Mouse (Mus musculus) hindbrain, embryonic 12.5 days (tissue): ENCODE measurements around the gene Nkd1. TPM values are rescaled to one million over a fixed set of nuclear protein-coding genes. Genes with fewer than 3 reads are reported as not detected.

Experiments used
- ATAC-seq: fragments of 200-750 bp; cut with Nextera tagmentation; 2 replicates; pipeline ENCODE4 v1.8.0; 2017; ENCODE audit warnings: moderate TSS enrichment; ENCODE audit not compliant: low FRiP score
- H3K27ac ChIP-seq: fragments of 300-500 bp; sonication (generic); 2 replicates; pipeline ENCODE4 v1.5.1; 2016; ENCODE audit warnings: mild to moderate bottlenecking
- H3K27me3 ChIP-seq: fragments of 300-500 bp; sonication (generic); 2 replicates; pipeline ENCODE4 v1.6.1; 2016; ENCODE audit warnings: mild to moderate bottlenecking
- H3K36me3 ChIP-seq: fragments of 300-500 bp; sonication (generic); 2 replicates; pipeline ENCODE4 v1.6.1; 2016; ENCODE audit warnings: mild to moderate bottlenecking
- H3K4me1 ChIP-seq: fragments of 300-500 bp; sonication (generic); 2 replicates; pipeline ENCODE4 v1.6.1; 2016
- H3K4me2 ChIP-seq: fragments of 300-500 bp; sonication (generic); replicated peaks from 2 replicates; pipeline ENCODE4 v1.6.1; 2016; ENCODE audit warnings: mild to moderate bottlenecking
- H3K4me3 ChIP-seq: fragments of 300-500 bp; sonication (generic); 2 replicates; pipeline ENCODE4 v1.5.1; 2016; ENCODE audit warnings: mild to moderate bottlenecking
- H3K9ac ChIP-seq: fragments of 300-500 bp; sonication (generic); 2 replicates; pipeline ENCODE4 v1.6.1; 2016; ENCODE audit warnings: mild to moderate bottlenecking, moderate library complexity
- H3K9me3 ChIP-seq: fragments of 300-500 bp; sonication (generic); replicated peaks from 2 replicates; pipeline ENCODE4 v1.6.1; 2016; ENCODE audit warnings: mild to moderate bottlenecking
- WGBS: fragments of 180-500 bp; shearing (Covaris S2); methylation state at CpG from one replicate; pipeline ENCODE4 v1.1.7; 2016; 5-methylcytosine and 5-hydroxymethylcytosine counted together
- polyA plus RNA-seq: library from polyadenylated mRNA; unstranded; fragments of >200 nt; fragmentation: Nextera tagmentation; extraction: Ambion mirVana; gene quantifications from 2 replicates; pipeline ENCODE4 v1.2.1, GENCODE M21; 2016

The Nkd1 gene
- polyA plus RNA-seq, 1 experiment from 2014 or later = 111 TPM

DNA sequence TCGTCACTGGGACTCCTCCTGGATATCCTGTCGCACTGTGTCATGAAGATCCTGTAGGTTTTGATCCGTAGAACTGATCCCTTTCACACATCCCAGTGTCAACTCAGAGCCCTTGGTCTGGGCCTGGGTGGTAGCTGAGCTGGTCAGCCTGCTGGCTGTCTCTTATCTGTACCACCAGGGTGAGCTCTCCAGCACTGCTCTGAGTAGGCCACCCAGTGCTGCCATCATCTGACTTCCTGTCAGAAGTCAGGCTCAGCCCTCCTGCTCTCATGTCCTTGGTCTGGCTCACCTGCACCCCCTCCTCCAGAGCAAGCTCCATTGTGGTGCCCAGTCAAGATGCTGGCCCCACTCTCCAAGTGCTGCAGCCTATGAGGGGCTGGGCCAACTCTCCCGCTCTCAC is 18.8 kb downstream of the Nkd1 start:
- H3K27me3 ChIP-seq = no peaks in the 10 kb centered on the region
- no peaks in the 10 kb centered on the region for H3K9me3 ChIP-seq
- no peak overlapping the region for H3K4me2 ChIP-seq
- peaks cover 17% of the 10 kb centered on the region; the same call in 1 of the 2 replicates for H3K4me1 ChIP-seq
- ATAC-seq = no peak
- H3K36me3 ChIP-seq = peaks cover 15% of the 10 kb centered on the region
- no peak overlapping the region for H3K27ac ChIP-seq
- WGBS = 90% methylated on average over 4 of the region's 4 CpGs
- H3K9ac ChIP-seq = no peak overlapping the region
- no peak overlapping the region for H3K4me3 ChIP-seq

- H3K4me1 ChIP-seq = peaks cover 10% of the 10 kb centered on the region; the same call in 1 of the 2 replicates
- H3K9me3 ChIP-seq = no peaks in the 10 kb centered on the region
- peaks cover 19% of the 10 kb centered on the region for H3K36me3 ChIP-seq
- H3K4me3 ChIP-seq = no peak overlapping the region
- no peak overlapping the region for H3K9ac ChIP-seq
- no peak overlapping the region for H3K27ac ChIP-seq
- WGBS = 87% methylated on average over 9 of the region's 9 CpGs
- H3K27me3 ChIP-seq = no peaks in the 10 kb centered on the region
- no peak for ATAC-seq
- no peak overlapping the region for H3K4me2 ChIP-seq
Measured at GRCm38 (mm10) chr8:88542596-88543213, 21.6 kb downstream of the Nkd1 start.

GRCm38 (mm10) chr8:88544677-88545076 is 23.5 kb downstream of the Nkd1 start:
- no peak overlapping the region for H3K27ac ChIP-seq
- peaks cover 35% of the 10 kb centered on the region for H3K36me3 ChIP-seq
- no peak overlapping the region for H3K9ac ChIP-seq
- H3K4me3 ChIP-seq = no peak overlapping the region
- no peaks in the 10 kb centered on the region for H3K27me3 ChIP-seq
- 77% methylated on average over 4 of the region's 4 CpGs for WGBS
- H3K9me3 ChIP-seq = 0 out of 2 replicates have a peak, but pooled peaks cover 4% of the 10 kb centered on the region
- ATAC-seq = no peak
- H3K4me2 ChIP-seq = no peak overlapping the region
- H3K4me1 ChIP-seq = no peaks in the 10 kb centered on the region; the same call in 1 of the 2 replicates

GRCm38 (mm10) chr8:88545441-88545840 is 24.3 kb downstream of the Nkd1 start:
- Histone ChIP-seq H3K4me2 (no peak overlapping the region), H3K27ac (0 out of 2 replicates have a peak overlapping the region, but pooled peaks have one; percentile 36), H3K4me3 (no peak overlapping the region), H3K4me1 (no peaks in the 10 kb centered on the region; the same call in 1 of the 2 replicates), H3K36me3 (peaks cover 32% of the 10 kb centered on the region), H3K27me3 (no peaks in the 10 kb centered on the region), H3K9me3 (0 out of 2 replicates have a peak, but pooled peaks cover 4% of the 10 kb centered on the region), H3K9ac (no peak overlapping the region)
- 97% methylated on average over 7 of the region's 7 CpGs for WGBS
- ATAC-seq = no peak

DNA sequence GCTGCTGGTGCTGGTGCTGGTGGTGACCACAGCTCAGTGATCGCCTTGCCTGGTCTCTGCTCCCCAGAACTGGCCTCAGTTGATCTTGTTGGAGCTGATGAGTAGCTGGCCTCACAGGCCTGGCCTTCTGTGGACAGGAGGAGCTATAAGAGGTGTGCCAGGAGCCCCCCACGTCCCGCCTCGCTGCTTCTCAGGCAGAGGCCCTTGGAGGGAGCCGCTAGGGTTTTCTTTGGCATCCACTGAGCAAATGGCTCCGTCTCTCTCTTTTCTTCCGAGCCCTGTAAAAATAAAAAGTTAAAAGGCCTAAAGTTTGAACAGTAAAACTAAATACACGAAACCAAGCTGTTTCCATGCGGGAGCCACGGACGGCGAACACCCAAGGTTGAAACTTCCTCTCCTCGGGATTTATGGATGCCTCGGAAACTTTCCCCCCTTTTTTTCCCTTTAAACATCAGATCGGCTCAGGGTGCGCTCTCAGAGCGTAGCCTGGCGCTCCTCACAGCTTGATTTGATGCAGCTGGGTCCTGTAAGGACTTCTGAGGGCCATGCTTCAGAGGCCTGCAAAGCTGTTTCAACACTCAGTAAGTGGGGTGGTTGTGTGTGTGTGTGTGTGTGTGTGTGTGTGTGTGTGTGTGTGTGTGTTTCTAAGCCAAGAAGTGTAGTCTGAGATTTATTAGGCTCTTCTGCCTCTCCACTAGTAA is 25.0 kb downstream of the Nkd1 start:
- Histone ChIP-seq H3K27ac (peak overlapping the region; percentile 36; the same call in 1 of the 2 replicates), H3K4me1 (no peaks in the 10 kb centered on the region; the same call in 1 of the 2 replicates), H3K9ac (no peak overlapping the region), H3K36me3 (peaks cover 31% of the 10 kb centered on the region), H3K27me3 (no peaks in the 10 kb centered on the region), H3K4me2 (no peak overlapping the region), H3K4me3 (no peak overlapping the region), H3K9me3 (0 out of 2 replicates have a peak, but pooled peaks cover 4% of the 10 kb centered on the region)
- WGBS = 80% methylated on average over 18 of the region's 18 CpGs
- no peak for ATAC-seq

GRCm38 (mm10) chr8:88555669-88556068 is 34.5 kb downstream of the Nkd1 start:
- 0 out of 2 replicates have a peak, but pooled peaks cover 4% of the 10 kb centered on the region for H3K4me1 ChIP-seq
- H3K9me3 ChIP-seq = no peaks in the 10 kb centered on the region
- H3K36me3 ChIP-seq = peaks cover 15% of the 10 kb centered on the region; the same call in 1 of the 2 replicates
- H3K9ac ChIP-seq = no peak overlapping the region
- no peak overlapping the region for H3K4me3 ChIP-seq
- no peaks in the 10 kb centered on the region for H3K27me3 ChIP-seq
- ATAC-seq = no peak
- WGBS = 63% methylated on average over 4 of the region's 4 CpGs
- H3K4me2 ChIP-seq = no peak overlapping the region
- no peak overlapping the region for H3K27ac ChIP-seq

GRCm38 (mm10) chr8:88559985-88560473 is 38.9 kb downstream of the Nkd1 start:
- Histone ChIP-seq H3K36me3 (peaks cover 8% of the 10 kb centered on the region; the same call in 1 of the 2 replicates), H3K4me3 (no peak overlapping the region), H3K27ac (no peak overlapping the region), H3K4me2 (no peak overlapping the region), H3K4me1 (peaks cover 22% of the 10 kb centered on the region), H3K9ac (no peak overlapping the region), H3K9me3 (no peaks in the 10 kb centered on the region), H3K27me3 (no peaks in the 10 kb centered on the region)
- 78% methylated on average over 6 of the region's 6 CpGs for WGBS
- no peak for ATAC-seq

GRCm38 (mm10) chr8:88561402-88561801 is 40.2 kb downstream of the Nkd1 start:
- H3K27ac ChIP-seq = no peak overlapping the region
- no peak overlapping the region for H3K9ac ChIP-seq
- H3K4me1 ChIP-seq = peaks cover 32% of the 10 kb centered on the region
- no peaks in the 10 kb centered on the region for H3K27me3 ChIP-seq
- H3K36me3 ChIP-seq = peaks cover 7% of the 10 kb centered on the region; the same call in 1 of the 2 replicates
- ATAC-seq = no peak
- WGBS = 83% methylated on average over 3 of the region's 3 CpGs
- no peak overlapping the region for H3K4me2 ChIP-seq
- H3K9me3 ChIP-seq = no peaks in the 10 kb centered on the region
- no peak overlapping the region for H3K4me3 ChIP-seq

GRCm38 (mm10) chr8:88564256-88564903 is 43.2 kb downstream of the Nkd1 start:
- Histone ChIP-seq H3K27me3 (no peaks in the 10 kb centered on the region), H3K27ac (no peak overlapping the region), H3K4me2 (no peak overlapping the region), H3K4me1 (peaks cover 45% of the 10 kb centered on the region), H3K4me3 (no peak overlapping the region), H3K9ac (no peak overlapping the region), H3K9me3 (no peaks in the 10 kb centered on the region), H3K36me3 (peaks cover 7% of the 10 kb centered on the region; the same call in 1 of the 2 replicates)
- WGBS = 51% methylated on average over 10 of the region's 11 CpGs
- no peak for ATAC-seq

GRCm38 (mm10) chr8:88566119-88566518 is 45.0 kb downstream of the Nkd1 start:
- Histone ChIP-seq H3K27ac (no peak overlapping the region), H3K9me3 (no peaks in the 10 kb centered on the region), H3K4me1 (peaks cover 62% of the 10 kb centered on the region), H3K4me3 (no peak overlapping the region), H3K9ac (no peak overlapping the region), H3K36me3 (no peaks in the 10 kb centered on the region), H3K4me2 (no peak overlapping the region), H3K27me3 (no peaks in the 10 kb centered on the region)
- 83% methylated on average over 4 of the region's 4 CpGs for WGBS
- no peak for ATAC-seq

GRCm38 (mm10) chr8:88567314-88568121 is 46.4 kb downstream of the Nkd1 start:
- Histone ChIP-seq H3K27me3 (no peaks in the 10 kb centered on the region), H3K4me3 (no peak overlapping the region), H3K9me3 (no peaks in the 10 kb centered on the region), H3K4me2 (no peak overlapping the region), H3K27ac (no peak overlapping the region; the same call in 1 of the 2 replicates), H3K36me3 (no peaks in the 10 kb centered on the region), H3K4me1 (peaks cover 65% of the 10 kb centered on the region), H3K9ac (no peak overlapping the region)
- WGBS = 66% methylated on average over 13 of the region's 13 CpGs
- ATAC-seq = no peak
